11 mouse cellular contexts compared by ENCODE assay signal in genomic region chr13:115003444-115004053, GRCm38 (mm10).
DNase-seq lines count a peak whose midpoint lies in the region; ATAC-seq and TF ChIP-seq lines count a peak whose summit lies in the region.
"Had no signal": no experiment of that assay in that cellular context is flagged by ENCODE, and none has a peak within 500 bp of the region (broad histone marks: within the 10 kb centered on the region; RNA-seq: fewer than 3 reads in every experiment).

No protein-coding gene starts in this region.

- H3K4me2 ChIP-seq in heart, embryonic 12.5 days = peak overlapping the region; percentile 13; the same call in 1 of the 2 replicates
- no peak overlapping the region for H3K4me2 ChIP-seq in lung, embryonic 14.5 days
- peak overlapping the region; percentile 36; the same call in 1 of the 2 replicates for H3K4me2 ChIP-seq in heart, embryonic 16.5 days (ENCODE audit: low read depth, low read length)
- H3K4me2 ChIP-seq in liver, postnatal 0 days (ENCODE audit: low read depth, low read length) = no peak overlapping the region

- no peak for TF ChIP-seq POLR2A in lung, adult 2 months (IDR thresholded peaks at IDR 0.05; ENCODE audit: borderline replicate concordance, extremely low read depth, low read depth, low read length)

- intact Hi-C loops in heart, postnatal 36 days (cut with DNase I) = no loop called here

- H3K9me3 ChIP-seq in heart, embryonic 12.5 days (replicated peaks) = peaks cover 3% of the 10 kb centered on the region; the same call in 1 of the 2 replicates
- no peaks in the 10 kb centered on the region for H3K9me3 ChIP-seq in lung, embryonic 14.5 days (ENCODE audit: low read depth, low read length)
- H3K9me3 ChIP-seq in heart, embryonic 16.5 days (replicated peaks; ENCODE audit: control insufficient read depth, low read length) = no peaks in the 10 kb centered on the region; the same call in 1 of the 2 replicates
- H3K9me3 ChIP-seq in liver, postnatal 0 days (ENCODE audit: low read length) = peaks cover 3% of the 10 kb centered on the region; the same call in 1 of the 2 replicates

- peak; percentile 57 for TF ChIP-seq CTCF in lung, embryonic 14.5 days (IDR thresholded peaks at IDR 0.05; ENCODE audit: low read depth)
- no peak for TF ChIP-seq CTCF in lung, adult 2 months (IDR thresholded peaks at IDR 0.05; ENCODE audit: insufficient read depth, low read length)
- peak; percentile 62 for TF ChIP-seq CTCF in liver, postnatal 0 days (IDR thresholded peaks at IDR 0.05; ENCODE audit: low read depth)

- H3K27me3 ChIP-seq in heart, embryonic 12.5 days (replicated peaks) = no peaks in the 10 kb centered on the region
- H3K27me3 ChIP-seq in lung, embryonic 14.5 days (ENCODE audit: insufficient read depth, low read length) = no peaks in the 10 kb centered on the region
- no peaks in the 10 kb centered on the region for H3K27me3 ChIP-seq in heart, embryonic 16.5 days (ENCODE audit: control insufficient read depth, insufficient read depth, low read length)
- H3K27me3 ChIP-seq in liver, postnatal 0 days (ENCODE audit: insufficient read depth, low read length) = no peaks in the 10 kb centered on the region

- H3K9ac ChIP-seq in heart, embryonic 12.5 days = peak overlapping the region; percentile 12; the same call in 1 of the 2 replicates
- H3K9ac ChIP-seq in lung, embryonic 14.5 days = no peak overlapping the region
- H3K9ac ChIP-seq in heart, embryonic 16.5 days (ENCODE audit: low read length) = no peak overlapping the region
- H3K9ac ChIP-seq in liver, postnatal 0 days (replicated peaks) = no peak overlapping the region

- H3K27ac ChIP-seq in heart, embryonic 12.5 days (ENCODE audit: poor library complexity, severe bottlenecking) = no peak overlapping the region
- H3K27ac ChIP-seq in lung, embryonic 14.5 days (ENCODE audit: low read depth) = peak overlapping the region; percentile 13; the same call in 1 of the 2 replicates
- H3K27ac ChIP-seq in heart, embryonic 16.5 days (ENCODE audit: low read length) = peak overlapping the region; percentile 63
- no peak overlapping the region for H3K27ac ChIP-seq in liver, postnatal 0 days (ENCODE audit: low read depth)

- 25% methylated on average over 7 of the region's 7 CpGs for WGBS in heart, embryonic 12.5 days
- 36% methylated on average over 7 of the region's 7 CpGs for WGBS in lung, embryonic 14.5 days
- 27% methylated on average over 7 of the region's 7 CpGs for WGBS in lung, adult 2 months
- WGBS in heart, embryonic 16.5 days = 28% methylated on average over 7 of the region's 7 CpGs
- 48% methylated on average over 7 of the region's 7 CpGs for WGBS in liver, postnatal 0 days (ENCODE audit: insufficient replicate concordance)

- DNase-seq in heart, postnatal 36 days = no peak
- DNase-seq in lung, embryonic 14.5 days = peak; percentile 65
- DNase-seq in lung, adult 2 months = no peak
- DNase-seq in liver, postnatal 0 days = no peak
- no peak for DNase-seq in adrenal gland, postnatal 4 days (ENCODE audit: low spot score in 2 of 2)
- DNase-seq in thymus, postnatal 10 days (ENCODE audit: low spot score in 2 of 2) = no peak
- DNase-seq: adrenal gland, postnatal 36 days; cerebellum, adult 8-10 months; right cerebral cortex, adult 18-20 months had no signal

- H3K4me3 ChIP-seq in heart, embryonic 12.5 days = no peak overlapping the region
- H3K4me3 ChIP-seq in lung, embryonic 14.5 days (ENCODE audit: low read depth, low read length) = no peak overlapping the region
- H3K4me3 ChIP-seq in lung, adult 2 months (replicated peaks; ENCODE audit: extremely low read depth, low read depth, low read length) = no peak overlapping the region
- H3K4me3 ChIP-seq in heart, embryonic 16.5 days (ENCODE audit: low read length) = no peak overlapping the region
- H3K4me3 ChIP-seq in liver, postnatal 0 days (ENCODE audit: low read depth, low read length) = no peak overlapping the region

- no peak for TF ChIP-seq EP300 in liver, postnatal 0 days (IDR thresholded peaks at IDR 0.05; ENCODE audit: low read depth)

- peaks cover 14% of the 10 kb centered on the region for H3K36me3 ChIP-seq in heart, embryonic 12.5 days
- 0 out of 2 replicates have a peak, but pooled peaks cover 4% of the 10 kb centered on the region for H3K36me3 ChIP-seq in lung, embryonic 14.5 days (ENCODE audit: insufficient read depth)
- H3K36me3 ChIP-seq in heart, embryonic 16.5 days (ENCODE audit: control insufficient read depth, insufficient read depth) = peaks cover 15% of the 10 kb centered on the region
- H3K36me3 ChIP-seq in liver, postnatal 0 days (replicated peaks; ENCODE audit: insufficient read depth, low read length) = 0 out of 2 replicates have a peak, but pooled peaks cover 6% of the 10 kb centered on the region

- ATAC-seq in heart, embryonic 12.5 days (ENCODE audit: insufficient number of reproducible peaks, low FRiP score) = 0 out of 2 replicates have a peak, but pooled peaks have one; percentile 36
- peak; percentile 62; the same call in 1 of the 2 replicates for ATAC-seq in lung, embryonic 14.5 days (ENCODE audit: insufficient read depth)
- 0 out of 2 replicates have a peak, but pooled peaks have one; percentile 46 for ATAC-seq in heart, embryonic 16.5 days (replicated peaks; ENCODE audit: extremely low read depth, insufficient read depth, low FRiP score)
- peak; percentile 48; the same call in 1 of the 2 replicates for ATAC-seq in liver, postnatal 0 days

- H3K4me1 ChIP-seq in heart, embryonic 12.5 days (replicated peaks) = peaks cover 38% of the 10 kb centered on the region
- no peaks in the 10 kb centered on the region for H3K4me1 ChIP-seq in lung, embryonic 14.5 days (ENCODE audit: insufficient read depth)
- peaks cover 3% of the 10 kb centered on the region; the same call in 1 of the 2 replicates for H3K4me1 ChIP-seq in lung, adult 2 months (ENCODE audit: control insufficient read depth, insufficient read depth, low read length)
- H3K4me1 ChIP-seq in heart, embryonic 16.5 days (ENCODE audit: control insufficient read depth, insufficient read depth, low read length) = peaks cover 33% of the 10 kb centered on the region
- H3K4me1 ChIP-seq in liver, postnatal 0 days (ENCODE audit: insufficient read depth) = no peaks in the 10 kb centered on the region

Comparison
In these comparisons a context has a peak if more than half of its experiments do, and no peak if none do; other contexts are left out.
1. H3K27ac ChIP-seq: peak in lung, embryonic 14.5 days (single experiment) and heart, embryonic 16.5 days (single experiment); none in heart, embryonic 12.5 days (single experiment) and liver, postnatal 0 days (single experiment).
2. H3K4me2 ChIP-seq: peak in heart, embryonic 12.5 days (single experiment) and heart, embryonic 16.5 days (single experiment); none in lung, embryonic 14.5 days (single experiment) and liver, postnatal 0 days (single experiment).
3. Peak in every context shown above with its lines, with median percentiles within 50 percentile points of each other: ATAC-seq.